Mouse (Mus musculus): ENCODE measurements around the gene Hnrnpa3. TPM values are rescaled to one million over a fixed set of nuclear protein-coding genes. Genes with fewer than 3 reads are reported as not detected.

The Hnrnpa3 gene
- polyA plus RNA-seq, 1 experiment from 2014 or later = 302 TPM

GRCm38 (mm10) chr2:75614577-75614976 lies 44.5 kb upstream of the Hnrnpa3 start:
- no peak overlapping the region for H3K9ac ChIP-seq
- DNase-seq (no peak), ATAC-seq (ENCODE audit: insufficient read depth) (no peak)
- WGBS = 79% methylated on average over 6 of the region's 6 CpGs
- no peaks in the 10 kb centered on the region for H3K27me3 ChIP-seq (ENCODE audit: insufficient read depth, low read length)
- no peak overlapping the region for H3K27ac ChIP-seq (ENCODE audit: low read depth)
- H3K36me3 ChIP-seq (ENCODE audit: insufficient read depth) = no peaks in the 10 kb centered on the region
- H3K9me3 ChIP-seq (ENCODE audit: low read depth, low read length) = no peaks in the 10 kb centered on the region
- TF ChIP-seq CTCF (IDR thresholded peaks at IDR 0.05; ENCODE audit: low read depth) = no peak
- H3K4me2 ChIP-seq = no peak overlapping the region
- no peak overlapping the region for H3K4me3 ChIP-seq (ENCODE audit: low read depth, low read length)
- H3K4me1 ChIP-seq (ENCODE audit: insufficient read depth) = peaks cover 16% of the 10 kb centered on the region; the same call in 1 of the 2 replicates

GRCm38 (mm10) chr2:75616911-75617310 lies 42.1 kb upstream of the Hnrnpa3 start:
- H3K4me2 ChIP-seq = no peak overlapping the region

GRCm38 (mm10) chr2:75618712-75619111 lies 40.3 kb upstream of the Hnrnpa3 start:
- H3K9me3 ChIP-seq (ENCODE audit: low read depth, low read length) = no peaks in the 10 kb centered on the region
- H3K4me3 ChIP-seq (ENCODE audit: low read depth, low read length) = no peak overlapping the region
- H3K27ac ChIP-seq (ENCODE audit: low read depth) = peak overlapping the region; percentile 72
- H3K4me2 ChIP-seq = no peak overlapping the region
- TF ChIP-seq CTCF (IDR thresholded peaks at IDR 0.05; ENCODE audit: low read depth) = no peak
- DNase-seq = peak; percentile 77
- H3K4me1 ChIP-seq (ENCODE audit: insufficient read depth) = peaks cover 8% of the 10 kb centered on the region; the same call in 1 of the 2 replicates
- 30% methylated on average over 6 of the region's 6 CpGs for WGBS
- no peaks in the 10 kb centered on the region for H3K36me3 ChIP-seq (ENCODE audit: insufficient read depth)
- ATAC-seq (ENCODE audit: insufficient read depth) = peak; percentile 69
- H3K27me3 ChIP-seq (ENCODE audit: insufficient read depth, low read length) = no peaks in the 10 kb centered on the region
- H3K9ac ChIP-seq = no peak overlapping the region; the same call in 1 of the 2 replicates

More at GRCm38 (mm10) chr2:75616911-75617310, 42.1 kb upstream of the Hnrnpa3 start:
- H3K4me3 ChIP-seq (ENCODE audit: low read depth, low read length) = no peak overlapping the region
- TF ChIP-seq CTCF (IDR thresholded peaks at IDR 0.05; ENCODE audit: low read depth) = no peak
- no peaks in the 10 kb centered on the region for H3K27me3 ChIP-seq (ENCODE audit: insufficient read depth, low read length)
- no peak overlapping the region for H3K27ac ChIP-seq (ENCODE audit: low read depth)
- ATAC-seq (ENCODE audit: insufficient read depth) = no peak
- no peak overlapping the region for H3K9ac ChIP-seq
- H3K4me1 ChIP-seq (ENCODE audit: insufficient read depth) = peaks cover 16% of the 10 kb centered on the region; the same call in 1 of the 2 replicates
- no peaks in the 10 kb centered on the region for H3K36me3 ChIP-seq (ENCODE audit: insufficient read depth)
- WGBS = 93% methylated on average over 8 of the region's 8 CpGs
- H3K9me3 ChIP-seq (ENCODE audit: low read depth, low read length) = no peaks in the 10 kb centered on the region
- no peak for DNase-seq

GRCm38 (mm10) chr2:75621873-75622654 lies 37.0 kb upstream of the Hnrnpa3 start:
- Histone ChIP-seq H3K4me3 (ENCODE audit: low read depth, low read length) (no peak overlapping the region), H3K9ac (no peak overlapping the region), H3K36me3 (ENCODE audit: insufficient read depth) (no peaks in the 10 kb centered on the region), H3K4me2 (no peak overlapping the region), H3K27ac (ENCODE audit: low read depth) (peak overlapping the region; percentile 13; the same call in 1 of the 2 replicates), H3K9me3 (ENCODE audit: low read depth, low read length) (no peaks in the 10 kb centered on the region), H3K4me1 (ENCODE audit: insufficient read depth) (peaks cover 7% of the 10 kb centered on the region; the same call in 1 of the 2 replicates), H3K27me3 (ENCODE audit: insufficient read depth, low read length) (no peaks in the 10 kb centered on the region)
- TF ChIP-seq CTCF (IDR thresholded peaks at IDR 0.05; ENCODE audit: low read depth) = 0 out of 2 replicates have a peak, but pooled peaks have one; percentile 2
- ATAC-seq (ENCODE audit: insufficient read depth) = no peak
- 67% methylated on average over 14 of the region's 14 CpGs for WGBS
- DNase-seq = peak; percentile 42

DNA sequence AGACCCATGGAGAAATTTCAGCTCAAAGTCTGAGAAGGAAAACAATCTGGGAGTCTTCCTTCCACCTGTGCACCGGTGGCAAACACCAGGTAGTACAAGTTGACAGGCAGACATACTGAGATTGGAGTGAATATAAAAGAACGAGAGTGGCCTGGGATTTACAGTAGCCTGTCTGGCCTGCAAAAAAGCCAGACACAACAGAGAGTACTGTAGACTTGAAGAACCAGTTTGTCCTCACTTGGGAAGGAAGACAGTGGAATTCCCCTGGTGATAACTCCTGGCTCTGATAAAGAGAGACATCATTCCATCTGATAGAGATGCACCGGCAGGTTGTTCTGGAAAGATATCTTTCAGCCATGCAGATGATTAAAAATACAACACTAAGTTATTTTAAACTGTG lies 34.0 kb upstream of the Hnrnpa3 start:
- no peaks in the 10 kb centered on the region for H3K36me3 ChIP-seq (ENCODE audit: insufficient read depth)
- H3K4me2 ChIP-seq = no peak overlapping the region
- ATAC-seq (ENCODE audit: insufficient read depth) (no peak), DNase-seq (no peak)
- no peak for TF ChIP-seq CTCF (IDR thresholded peaks at IDR 0.05; ENCODE audit: low read depth)
- no peak overlapping the region for H3K27ac ChIP-seq (ENCODE audit: low read depth)
- H3K4me3 ChIP-seq (ENCODE audit: low read depth, low read length) = no peak overlapping the region
- no peaks in the 10 kb centered on the region for H3K4me1 ChIP-seq (ENCODE audit: insufficient read depth)
- H3K27me3 ChIP-seq (ENCODE audit: insufficient read depth, low read length) = no peaks in the 10 kb centered on the region
- H3K9me3 ChIP-seq (ENCODE audit: low read depth, low read length) = no peaks in the 10 kb centered on the region
- H3K9ac ChIP-seq = no peak overlapping the region
- 60% methylated on average over 3 of the region's 3 CpGs for WGBS

GRCm38 (mm10) chr2:75626597-75627440 lies 32.2 kb upstream of the Hnrnpa3 start:
- Histone ChIP-seq H3K4me2 (no peak overlapping the region), H3K27ac (ENCODE audit: low read depth) (peak overlapping the region; percentile 26; the same call in 1 of the 2 replicates), H3K4me1 (ENCODE audit: insufficient read depth) (no peaks in the 10 kb centered on the region), H3K9me3 (ENCODE audit: low read depth, low read length) (no peaks in the 10 kb centered on the region), H3K27me3 (ENCODE audit: insufficient read depth, low read length) (no peaks in the 10 kb centered on the region), H3K36me3 (ENCODE audit: insufficient read depth) (no peaks in the 10 kb centered on the region), H3K9ac (no peak overlapping the region), H3K4me3 (ENCODE audit: low read depth, low read length) (no peak overlapping the region)
- TF ChIP-seq CTCF (IDR thresholded peaks at IDR 0.05; ENCODE audit: low read depth) = no peak
- DNase-seq (peak; percentile 89), ATAC-seq (ENCODE audit: insufficient read depth) (peak; percentile 79)
- 51% methylated on average over 6 of the region's 6 CpGs for WGBS

- Histone ChIP-seq H3K27ac (ENCODE audit: low read depth) (no peak overlapping the region), H3K4me3 (ENCODE audit: low read depth, low read length) (no peak overlapping the region), H3K4me2 (no peak overlapping the region), H3K4me1 (ENCODE audit: insufficient read depth) (no peaks in the 10 kb centered on the region; the same call in 1 of the 2 replicates), H3K36me3 (ENCODE audit: insufficient read depth) (no peaks in the 10 kb centered on the region), H3K9ac (no peak overlapping the region), H3K27me3 (ENCODE audit: insufficient read depth, low read length) (no peaks in the 10 kb centered on the region), H3K9me3 (ENCODE audit: low read depth, low read length) (no peaks in the 10 kb centered on the region)
- WGBS = 91% methylated on average over 8 of the region's 8 CpGs
- TF ChIP-seq CTCF (IDR thresholded peaks at IDR 0.05; ENCODE audit: low read depth) = no peak
- ATAC-seq (ENCODE audit: insufficient read depth) (no peak), DNase-seq (no peak)
Observed at GRCm38 (mm10) chr2:75628487-75628886, 30.6 kb upstream of the Hnrnpa3 start.

Measured in lung, embryonic 14.5 days (tissue).